Mouse (Mus musculus): ENCODE measurements around the gene Nfatc2.
A peak's percentile ranks its signal among the peaks of the same experiment; 100 is the strongest.

Nfatc2 gene

GRCm38 (mm10) chr2:168451714-168452708 lies 149.4 kb downstream of the Nfatc2 start:
- no peak for TF ChIP-seq POU5F1 (IDR thresholded peaks at IDR 0.05; ENCODE audit: borderline replicate concordance, low read length)
- no peak for TF ChIP-seq NANOG (IDR thresholded peaks at IDR 0.05; ENCODE audit: borderline replicate concordance, low read length)
- no peak for TF ChIP-seq CTCF (conservative IDR thresholded peaks at IDR 0.05; ENCODE audit: low read length)
- Histone ChIP-seq H3K4me1 (replicated peaks; ENCODE audit: low read depth, low read length) (peaks cover 21% of the 10 kb centered on the region), H3K36me3 (ENCODE audit: insufficient read depth, low read length) (no peaks in the 10 kb centered on the region), H3K4me3 (replicated peaks; ENCODE audit: low read length) (no peak overlapping the region), H3K27me3 (ENCODE audit: insufficient read depth, low read length) (peaks cover 38% of the 10 kb centered on the region), H3K9me3 (ENCODE audit: low read length) (peaks cover 9% of the 10 kb centered on the region; the same call in 1 of the 2 replicates)

- H3K27me3 ChIP-seq (ENCODE audit: insufficient read depth, low read length) = peaks cover 31% of the 10 kb centered on the region
- no peaks in the 10 kb centered on the region for H3K36me3 ChIP-seq (ENCODE audit: insufficient read depth, low read length)
- no peak overlapping the region for H3K4me3 ChIP-seq (replicated peaks; ENCODE audit: low read length)
- peaks cover 9% of the 10 kb centered on the region; the same call in 1 of the 2 replicates for H3K9me3 ChIP-seq (ENCODE audit: low read length)
- TF ChIP-seq CTCF (conservative IDR thresholded peaks at IDR 0.05; ENCODE audit: low read length) (peak; percentile 97), POU5F1 (IDR thresholded peaks at IDR 0.05; ENCODE audit: borderline replicate concordance, low read length) (no peak)
- peaks cover 21% of the 10 kb centered on the region for H3K4me1 ChIP-seq (replicated peaks; ENCODE audit: low read depth, low read length)
Observed at GRCm38 (mm10) chr2:168450977-168451376, 150.5 kb downstream of the Nfatc2 start.

- Histone ChIP-seq H3K4me1 (replicated peaks; ENCODE audit: low read depth, low read length) (peaks cover 21% of the 10 kb centered on the region), H3K9me3 (ENCODE audit: low read length) (no peaks in the 10 kb centered on the region), H3K4me3 (replicated peaks; ENCODE audit: low read length) (no peak overlapping the region), H3K36me3 (ENCODE audit: insufficient read depth, low read length) (no peaks in the 10 kb centered on the region), H3K27me3 (ENCODE audit: insufficient read depth, low read length) (peaks cover 28% of the 10 kb centered on the region)
- TF ChIP-seq POU5F1 (IDR thresholded peaks at IDR 0.05; ENCODE audit: borderline replicate concordance, low read length) = no peak
- no peak for TF ChIP-seq NANOG (IDR thresholded peaks at IDR 0.05; ENCODE audit: borderline replicate concordance, low read length)
- TF ChIP-seq CTCF (conservative IDR thresholded peaks at IDR 0.05; ENCODE audit: low read length) = no peak
Observed at GRCm38 (mm10) chr2:168448054-168448453, 153.4 kb downstream of the Nfatc2 start.

- Histone ChIP-seq H3K4me3 (replicated peaks; ENCODE audit: low read length) (no peak overlapping the region; the same call in 1 of the 2 replicates), H3K27me3 (ENCODE audit: insufficient read depth, low read length) (peaks cover 25% of the 10 kb centered on the region), H3K9me3 (ENCODE audit: low read length) (no peaks in the 10 kb centered on the region), H3K36me3 (ENCODE audit: insufficient read depth, low read length) (no peaks in the 10 kb centered on the region), H3K4me1 (replicated peaks; ENCODE audit: low read depth, low read length) (peaks cover 16% of the 10 kb centered on the region)
- TF ChIP-seq CTCF (conservative IDR thresholded peaks at IDR 0.05; ENCODE audit: low read length) (no peak), NANOG (IDR thresholded peaks at IDR 0.05; ENCODE audit: borderline replicate concordance, low read length) (no peak)
Observed at GRCm38 (mm10) chr2:168447601-168448000, 153.9 kb downstream of the Nfatc2 start.

- TF ChIP-seq NANOG (IDR thresholded peaks at IDR 0.05; ENCODE audit: borderline replicate concordance, low read length) = no peak
- TF ChIP-seq CTCF (conservative IDR thresholded peaks at IDR 0.05; ENCODE audit: low read length) = peak; percentile 78
- Histone ChIP-seq H3K27me3 (ENCODE audit: insufficient read depth, low read length) (peaks cover 44% of the 10 kb centered on the region), H3K4me3 (replicated peaks; ENCODE audit: low read length) (no peak overlapping the region), H3K4me1 (replicated peaks; ENCODE audit: low read depth, low read length) (peaks cover 17% of the 10 kb centered on the region), H3K9me3 (ENCODE audit: low read length) (peaks cover 4% of the 10 kb centered on the region), H3K36me3 (ENCODE audit: insufficient read depth, low read length) (no peaks in the 10 kb centered on the region)
Observed at GRCm38 (mm10) chr2:168445211-168445810, 156.1 kb downstream of the Nfatc2 start.

- no peak for TF ChIP-seq POU5F1 (IDR thresholded peaks at IDR 0.05; ENCODE audit: borderline replicate concordance, low read length)
- TF ChIP-seq NANOG (IDR thresholded peaks at IDR 0.05; ENCODE audit: borderline replicate concordance, low read length) = no peak
- no peak for TF ChIP-seq CTCF (conservative IDR thresholded peaks at IDR 0.05; ENCODE audit: low read length)
- Histone ChIP-seq H3K4me1 (replicated peaks; ENCODE audit: low read depth, low read length) (peaks cover 26% of the 10 kb centered on the region), H3K9me3 (ENCODE audit: low read length) (peaks cover 4% of the 10 kb centered on the region), H3K36me3 (ENCODE audit: insufficient read depth, low read length) (no peaks in the 10 kb centered on the region), H3K27me3 (ENCODE audit: insufficient read depth, low read length) (peaks cover 48% of the 10 kb centered on the region), H3K4me3 (replicated peaks; ENCODE audit: low read length) (no peak overlapping the region)
Observed at GRCm38 (mm10) chr2:168444126-168444525, 157.3 kb downstream of the Nfatc2 start.

- H3K4me3 ChIP-seq (replicated peaks; ENCODE audit: low read length) = peak overlapping the region; percentile 55
- H3K36me3 ChIP-seq (ENCODE audit: insufficient read depth, low read length) = no peaks in the 10 kb centered on the region
- H3K27me3 ChIP-seq (ENCODE audit: insufficient read depth, low read length) = peaks cover 51% of the 10 kb centered on the region
- peaks cover 33% of the 10 kb centered on the region for H3K4me1 ChIP-seq (replicated peaks; ENCODE audit: low read depth, low read length)
- no peak for TF ChIP-seq NANOG (IDR thresholded peaks at IDR 0.05; ENCODE audit: borderline replicate concordance, low read length)
- peak; percentile 58 for TF ChIP-seq CTCF (conservative IDR thresholded peaks at IDR 0.05; ENCODE audit: low read length)
- peaks cover 5% of the 10 kb centered on the region for H3K9me3 ChIP-seq (ENCODE audit: low read length)
Observed at GRCm38 (mm10) chr2:168441494-168441893, 160.0 kb downstream of the Nfatc2 start.

GRCm38 (mm10) chr2:168440918-168441328 lies 160.5 kb downstream of the Nfatc2 start:
- peak overlapping the region; percentile 55 for H3K4me3 ChIP-seq (replicated peaks; ENCODE audit: low read length)
- peaks cover 11% of the 10 kb centered on the region for H3K9me3 ChIP-seq (ENCODE audit: low read length)
- peaks cover 33% of the 10 kb centered on the region for H3K4me1 ChIP-seq (replicated peaks; ENCODE audit: low read depth, low read length)
- TF ChIP-seq POU5F1 (IDR thresholded peaks at IDR 0.05; ENCODE audit: borderline replicate concordance, low read length) (no peak), NANOG (IDR thresholded peaks at IDR 0.05; ENCODE audit: borderline replicate concordance, low read length) (no peak), CTCF (conservative IDR thresholded peaks at IDR 0.05; ENCODE audit: low read length) (no peak)
- peaks cover 51% of the 10 kb centered on the region for H3K27me3 ChIP-seq (ENCODE audit: insufficient read depth, low read length)
- H3K36me3 ChIP-seq (ENCODE audit: insufficient read depth, low read length) = no peaks in the 10 kb centered on the region
